Mouse (Mus musculus) neural tube, embryonic 11.5 days (tissue): ENCODE measurements at regions not wholly inside any gene's neighbourhood (a gene's known extent, or its start where the extent isn't known, plus 50 kb on each side); places are given as distances from the start of the nearest gene placed in this dataset.

Source experiments
- ATAC-seq: fragments of 200-750 bp; cut with Nextera tagmentation; 2 replicates; pipeline ENCODE4 v1.8.0; 2017; ENCODE audit warnings: moderate number of reproducible peaks, mild to moderate bottlenecking, moderate TSS enrichment, moderate library complexity; ENCODE audit not compliant: insufficient read depth, low FRiP score, low TSS enrichment
- DNase-seq: peaks from one replicate; pipeline ENCODE4 v3.0.0-alpha.2; 2015; ENCODE audit warnings: low spot score
- H3K27ac ChIP-seq: fragments of 300-500 bp; sonication (generic); 2 replicates; pipeline ENCODE4 v1.5.1; 2014; ENCODE audit warnings: low read depth, mild to moderate bottlenecking, low read length
- H3K27me3 ChIP-seq: fragments of 300-500 bp; sonication (generic); 2 replicates; pipeline ENCODE4 v1.6.1; 2014; ENCODE audit warnings: mild to moderate bottlenecking, low read length, mixed read lengths; ENCODE audit not compliant: control insufficient read depth, insufficient read depth
- H3K36me3 ChIP-seq: fragments of 300-500 bp; sonication (generic); 2 replicates; pipeline ENCODE4 v1.6.1; 2014; ENCODE audit warnings: mild to moderate bottlenecking, low read length, moderate library complexity, mixed read lengths; ENCODE audit not compliant: control insufficient read depth, insufficient read depth
- H3K4me1 ChIP-seq: fragments of 300-500 bp; sonication (generic); 2 replicates; pipeline ENCODE4 v1.6.1; 2014; ENCODE audit warnings: low read length, mixed read lengths; ENCODE audit not compliant: control insufficient read depth, insufficient read depth
- H3K4me2 ChIP-seq: fragments of 300-500 bp; sonication (generic); 2 replicates; pipeline ENCODE4 v1.6.1; 2014; ENCODE audit warnings: low read depth, mild to moderate bottlenecking, moderate library complexity
- H3K4me3 ChIP-seq: fragments of 300-500 bp; sonication (generic); 2 replicates; pipeline ENCODE4 v1.5.1; 2014; ENCODE audit warnings: low read depth, low read length
- H3K9ac ChIP-seq: fragments of 300-500 bp; sonication (generic); 2 replicates; pipeline ENCODE4 v1.6.1; 2014; ENCODE audit warnings: mild to moderate bottlenecking, low read length
- H3K9me3 ChIP-seq: fragments of 300-500 bp; sonication (generic); 2 replicates; pipeline ENCODE4 v1.6.1; 2016; ENCODE audit warnings: low read length; ENCODE audit not compliant: control insufficient read depth
- WGBS: fragments of 180-500 bp; shearing (Covaris S2); extraction: QIAGEN DNeasy Blood & Tissue Kit; methylation state at CpG from one replicate; pipeline ENCODE4 v1.1.7; 2014; 5-methylcytosine and 5-hydroxymethylcytosine counted together

- DNase-seq (peak; percentile 68), ATAC-seq (peak; percentile 71)
- H3K4me2 ChIP-seq, result no peak overlapping the region
- no peaks in the 10 kb centered on the region for H3K9me3 ChIP-seq
- H3K27me3 ChIP-seq, result no peaks in the 10 kb centered on the region
- no peaks in the 10 kb centered on the region for H3K36me3 ChIP-seq
- H3K9ac ChIP-seq, result no peak overlapping the region
- H3K4me1 ChIP-seq, result no peaks in the 10 kb centered on the region
- 47% methylated on average over 7 of the region's 7 CpGs for WGBS
- no peak overlapping the region for H3K4me3 ChIP-seq
- no peak overlapping the region for H3K27ac ChIP-seq
Observed at GRCm38 (mm10) chr4:40014666-40015065, 128.2 kb upstream of the Aco1 start.

DNA sequence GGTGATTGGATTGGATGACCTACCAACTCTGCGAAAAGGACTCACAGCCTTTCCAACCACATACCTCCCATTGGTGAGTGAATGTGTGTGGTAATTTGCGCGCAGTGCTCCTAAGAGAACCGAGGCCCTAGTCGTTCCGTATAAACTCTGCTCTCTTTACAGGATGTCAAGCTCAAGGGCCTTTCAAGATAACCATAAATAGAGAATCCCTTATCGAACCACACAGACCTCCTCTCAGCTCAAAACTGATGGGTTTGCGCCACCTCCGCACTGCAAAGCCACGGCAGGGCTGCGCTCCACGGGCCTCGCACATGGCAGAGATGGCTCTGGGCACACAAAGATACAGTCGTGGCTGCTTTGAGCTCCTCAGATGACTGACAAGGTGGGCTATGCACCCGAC lies 126.0 kb upstream of the Aco1 start:
- H3K36me3 ChIP-seq, result no peaks in the 10 kb centered on the region
- WGBS, result 91% methylated on average over 15 of the region's 15 CpGs
- no peak for DNase-seq
- ATAC-seq, result no peak
- no peak overlapping the region for H3K4me3 ChIP-seq
- H3K9ac ChIP-seq, result no peak overlapping the region
- H3K27ac ChIP-seq, result no peak overlapping the region
- no peaks in the 10 kb centered on the region for H3K4me1 ChIP-seq
- H3K9me3 ChIP-seq, result no peaks in the 10 kb centered on the region
- no peak overlapping the region for H3K4me2 ChIP-seq
- no peaks in the 10 kb centered on the region for H3K27me3 ChIP-seq

DNA sequence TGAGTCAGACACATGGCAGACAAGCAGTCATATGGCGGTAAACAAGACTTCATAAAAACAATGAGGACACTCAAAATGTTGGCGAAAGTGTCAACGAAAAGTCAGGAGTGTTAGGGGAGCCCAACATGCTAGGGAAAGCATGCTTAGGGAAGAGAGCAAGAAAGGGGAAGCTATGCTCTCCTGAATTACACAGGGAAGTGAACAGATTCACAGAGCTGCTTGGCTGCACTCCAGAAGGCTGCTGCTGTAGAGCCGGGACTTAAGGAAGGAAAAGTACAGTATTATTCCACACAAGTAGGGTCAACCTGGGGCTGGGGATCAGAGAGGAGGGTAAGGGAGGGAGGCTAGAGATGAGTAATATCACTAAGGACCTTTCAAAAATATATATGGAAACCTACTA lies 124.7 kb upstream of the Aco1 start:
- no peak overlapping the region for H3K27ac ChIP-seq

DNA sequence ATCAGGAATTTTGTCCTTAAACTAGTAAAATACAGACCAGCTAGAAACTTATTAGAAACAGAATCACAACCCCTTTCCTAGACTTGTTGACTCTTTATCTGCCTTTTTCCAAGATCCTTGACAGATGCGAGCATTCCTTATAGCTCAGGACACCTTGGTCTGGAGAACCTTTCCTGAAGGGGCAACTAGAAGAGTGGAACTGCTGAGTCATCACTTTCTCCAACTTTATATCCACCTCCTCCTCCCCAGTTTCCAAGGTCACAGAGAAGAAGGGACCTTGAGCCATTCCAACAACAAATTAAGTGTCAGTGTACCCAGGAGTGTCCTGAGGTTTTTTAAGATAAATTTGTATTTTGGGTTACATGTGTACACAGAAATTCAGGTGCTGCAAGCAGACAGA lies 111.5 kb upstream of the Aco1 start:
- WGBS, result 82% methylated on average over 1 of the region's 1 CpGs
- ATAC-seq, result no peak
- Histone ChIP-seq H3K36me3 (no peaks in the 10 kb centered on the region), H3K4me2 (no peak overlapping the region), H3K9ac (no peak overlapping the region), H3K27me3 (no peaks in the 10 kb centered on the region), H3K4me1 (no peaks in the 10 kb centered on the region), H3K27ac (no peak overlapping the region), H3K4me3 (no peak overlapping the region), H3K9me3 (no peaks in the 10 kb centered on the region)
- no peak for DNase-seq

More for the DNA sequence above, 124.7 kb upstream of the Aco1 start:
- H3K4me3 ChIP-seq, result no peak overlapping the region
- ATAC-seq (no peak), DNase-seq (no peak)
- WGBS, result 91% methylated on average over 4 of the region's 4 CpGs
- no peaks in the 10 kb centered on the region for H3K27me3 ChIP-seq
- H3K9me3 ChIP-seq, result no peaks in the 10 kb centered on the region
- H3K36me3 ChIP-seq, result no peaks in the 10 kb centered on the region
- no peaks in the 10 kb centered on the region for H3K4me1 ChIP-seq
- H3K4me2 ChIP-seq, result no peak overlapping the region
- no peak overlapping the region for H3K9ac ChIP-seq

DNA sequence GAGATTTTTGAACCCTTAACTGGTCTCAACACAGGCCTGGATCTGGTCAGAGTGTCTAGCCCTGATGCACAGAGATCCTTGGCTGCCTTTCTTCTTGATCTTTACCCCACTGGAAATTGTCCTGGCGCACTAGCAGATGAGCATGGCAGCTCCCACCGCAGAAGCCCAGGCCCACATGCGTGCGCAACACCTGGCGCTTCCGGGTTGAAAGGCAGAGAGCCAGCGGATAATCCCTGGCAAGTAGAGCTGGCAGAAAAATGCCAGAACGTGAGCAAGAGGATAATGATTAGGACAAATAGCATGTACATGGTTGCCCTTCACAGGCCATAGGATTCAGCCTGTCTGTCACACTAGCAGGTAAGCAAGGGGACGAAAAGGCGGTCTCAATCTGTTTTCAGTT lies 95.0 kb upstream of the Aco1 start:
- H3K4me2 ChIP-seq, result no peak overlapping the region
- H3K36me3 ChIP-seq, result no peaks in the 10 kb centered on the region
- no peak overlapping the region for H3K9ac ChIP-seq
- no peak overlapping the region for H3K27ac ChIP-seq
- DNase-seq (no peak), ATAC-seq (no peak)
- H3K27me3 ChIP-seq, result no peaks in the 10 kb centered on the region
- no peaks in the 10 kb centered on the region; the same call in 1 of the 2 replicates for H3K4me1 ChIP-seq
- WGBS, result 97% methylated on average over 10 of the region's 10 CpGs
- H3K9me3 ChIP-seq, result no peaks in the 10 kb centered on the region
- H3K4me3 ChIP-seq, result no peak overlapping the region

- H3K27me3 ChIP-seq, result no peaks in the 10 kb centered on the region
- H3K36me3 ChIP-seq, result no peaks in the 10 kb centered on the region
- ATAC-seq (no peak), DNase-seq (peak; percentile 14)
- no peak overlapping the region for H3K27ac ChIP-seq
- no peaks in the 10 kb centered on the region; the same call in 1 of the 2 replicates for H3K4me1 ChIP-seq
- H3K9me3 ChIP-seq, result no peaks in the 10 kb centered on the region
- H3K4me3 ChIP-seq, result no peak overlapping the region
- 60% methylated on average over 6 of the region's 6 CpGs for WGBS
- H3K9ac ChIP-seq, result no peak overlapping the region
- no peak overlapping the region for H3K4me2 ChIP-seq
Observed at GRCm38 (mm10) chr4:40049086-40049485, 93.8 kb upstream of the Aco1 start.

- H3K4me1 ChIP-seq, result no peaks in the 10 kb centered on the region; the same call in 1 of the 2 replicates
- no peak overlapping the region for H3K4me3 ChIP-seq
- DNase-seq, result no peak
- 65% methylated on average over 4 of the region's 4 CpGs for WGBS
- H3K27me3 ChIP-seq, result no peaks in the 10 kb centered on the region
- no peak overlapping the region for H3K4me2 ChIP-seq
- H3K36me3 ChIP-seq, result no peaks in the 10 kb centered on the region
- ATAC-seq, result no peak
- no peak overlapping the region for H3K27ac ChIP-seq
- no peaks in the 10 kb centered on the region for H3K9me3 ChIP-seq
- H3K9ac ChIP-seq, result no peak overlapping the region
Observed at GRCm38 (mm10) chr4:40051848-40052247, 91.0 kb upstream of the Aco1 start.

DNA sequence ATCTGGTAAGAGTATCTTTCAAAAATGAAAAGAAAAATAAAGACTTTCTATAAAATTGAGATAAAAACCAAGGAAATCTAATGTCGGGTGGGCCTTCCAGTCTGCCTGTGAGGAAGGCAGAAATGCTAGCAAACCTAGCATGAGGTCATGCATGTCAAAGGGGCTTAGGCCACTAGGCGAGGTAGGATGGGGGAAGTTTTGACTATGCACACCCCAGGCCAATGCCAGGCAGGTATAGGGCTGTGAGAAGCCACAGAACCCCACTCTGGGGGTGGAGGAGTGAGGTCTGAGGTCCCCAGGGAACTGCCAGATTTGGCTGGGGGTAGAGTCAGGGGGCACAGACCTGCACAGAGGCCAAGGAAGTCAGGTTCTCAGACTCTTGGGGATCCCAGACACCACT lies 89.5 kb upstream of the Aco1 start:
- Histone ChIP-seq H3K4me3 (no peak overlapping the region), H3K9ac (no peak overlapping the region), H3K9me3 (no peaks in the 10 kb centered on the region), H3K4me2 (no peak overlapping the region), H3K27me3 (no peaks in the 10 kb centered on the region), H3K36me3 (no peaks in the 10 kb centered on the region), H3K27ac (no peak overlapping the region), H3K4me1 (no peaks in the 10 kb centered on the region; the same call in 1 of the 2 replicates)
- 84% methylated on average over 2 of the region's 2 CpGs for WGBS
- ATAC-seq (no peak), DNase-seq (no peak)

- Histone ChIP-seq H3K27ac (no peak overlapping the region), H3K9ac (no peak overlapping the region), H3K4me3 (no peak overlapping the region), H3K27me3 (no peaks in the 10 kb centered on the region), H3K9me3 (no peaks in the 10 kb centered on the region), H3K4me2 (no peak overlapping the region), H3K36me3 (no peaks in the 10 kb centered on the region), H3K4me1 (no peaks in the 10 kb centered on the region)
- WGBS, result 69% methylated on average over 3 of the region's 3 CpGs
- peak; percentile 16 for DNase-seq
- ATAC-seq, result no peak
Observed at GRCm38 (mm10) chr4:40063751-40064456, 79.0 kb upstream of the Aco1 start.
